Mouse (Mus musculus) heart, embryonic 14.5 days (tissue): Measurements from ENCODE around the gene Gm11027. TPM values are rescaled to one million over a fixed set of nuclear protein-coding genes. Genes with fewer than 3 reads are reported as not detected.
A peak's percentile ranks its signal among the peaks of the same experiment; 100 is the strongest.
"Not testable (repeated sequence)": the region's sequence is repeated elsewhere in the genome, so short reads cannot be mapped to it uniquely, and the experiment has no call there.

Experiments used
- ATAC-seq: fragments of 200-750 bp; cut with Nextera tagmentation; 2 replicates; pipeline ENCODE4 v1.8.0; 2017; ENCODE audit warnings: low read depth, moderate TSS enrichment; ENCODE audit not compliant: insufficient number of reproducible peaks, insufficient read depth, low FRiP score
- H3K27ac ChIP-seq, 2 experiments: fragments of 200-500 bp in 1 of 2; fragments of 300-500 bp in 1 of 2; sonication (generic) in 1 of 2; replicated peaks in 1 of 2; 2 replicates each; pipeline ENCODE4 v1.5.1; 2012 to 2014; ENCODE audit warnings: low read depth in 2 of 2, low read length in 2 of 2, control low read depth in 1 of 2, mild to moderate bottlenecking in 1 of 2, mixed read lengths in 1 of 2; ENCODE audit not compliant: control insufficient read depth in 1 of 2, insufficient read depth in 1 of 2
- H3K27me3 ChIP-seq: fragments of 300-500 bp; sonication (generic); 2 replicates; pipeline ENCODE4 v1.6.1; 2014; ENCODE audit warnings: mild to moderate bottlenecking, low read length, control low read depth; ENCODE audit not compliant: control insufficient read depth, insufficient read depth
- H3K36me3 ChIP-seq: fragments of 300-500 bp; sonication (generic); 2 replicates; pipeline ENCODE4 v1.6.1; 2014; ENCODE audit warnings: mild to moderate bottlenecking, control low read depth, low read length, mixed read lengths; ENCODE audit not compliant: control insufficient read depth, insufficient read depth
- H3K4me1 ChIP-seq, 2 experiments: fragments of 200-500 bp in 1 of 2; fragments of 300-500 bp in 1 of 2; sonication (generic) in 1 of 2; 2 replicates each; pipeline ENCODE4 v1.6.1; 2012 to 2014; ENCODE audit warnings: low read length in 2 of 2, control low read depth in 1 of 2, mixed read lengths in 1 of 2; ENCODE audit not compliant: control insufficient read depth in 2 of 2, insufficient read depth in 2 of 2
- H3K4me2 ChIP-seq: fragments of 300-500 bp; sonication (generic); 2 replicates; pipeline ENCODE4 v1.6.1; 2014; ENCODE audit warnings: mild to moderate bottlenecking, low read length
- H3K4me3 ChIP-seq, 2 experiments: fragments of 200-500 bp in 1 of 2; fragments of 300-500 bp in 1 of 2; sonication (generic) in 1 of 2; 2 replicates each; pipeline ENCODE4 v1.5.1; 2012 to 2014; ENCODE audit warnings: low read length in 2 of 2, mild to moderate bottlenecking in 2 of 2, control low read depth in 1 of 2, low read depth in 1 of 2, moderate library complexity in 1 of 2; ENCODE audit not compliant: control insufficient read depth in 1 of 2, insufficient read depth in 1 of 2
- H3K9ac ChIP-seq: fragments of 300-500 bp; sonication (generic); 2 replicates; pipeline ENCODE4 v1.6.1; 2014; ENCODE audit warnings: mild to moderate bottlenecking, low read length
- H3K9me3 ChIP-seq: fragments of 300-500 bp; sonication (generic); 2 replicates; pipeline ENCODE4 v1.6.1; 2016; ENCODE audit warnings: low read length, control low read depth; ENCODE audit not compliant: control insufficient read depth
- WGBS: fragments of 180-500 bp; shearing (Covaris S2); extraction: QIAGEN DNeasy Blood & Tissue Kit; methylation state at CpG from one replicate; pipeline ENCODE4 v1.1.7; 2014; 5-methylcytosine and 5-hydroxymethylcytosine counted together
- polyA plus RNA-seq: library from polyadenylated mRNA; unstranded; fragments of >200 nt; fragmentation: Nextera tagmentation; extraction: Ambion mirVana; gene quantifications from 2 replicates; pipeline ENCODE4 v1.2.1, GENCODE M21; 2014

Gm11027 gene
- polyA plus RNA-seq = not detected in 2 replicates

GRCm38 (mm10) chr12:116275086-116275485, at the start of gene Gm11027:
Gene Gm11027 (plus strand): TSS chr12:116275386.
- not testable (repeated sequence) for H3K36me3 ChIP-seq, H3K9ac ChIP-seq, H3K4me2 ChIP-seq, H3K4me3 ChIP-seq, H3K27ac ChIP-seq, ATAC-seq, H3K9me3 ChIP-seq, H3K4me1 ChIP-seq
- 65% methylated on average over 2 of the region's 2 CpGs for WGBS
- peaks cover 32% of the 10 kb centered on the region for H3K27me3 ChIP-seq

- Histone ChIP-seq H3K4me1 (no peaks in the 10 kb centered on the region), H3K4me3 (no peak overlapping the region), H3K27ac (no peak overlapping the region), H3K27me3 (no peaks in the 10 kb centered on the region), H3K9ac (no peak overlapping the region), H3K36me3 (peaks cover 8% of the 10 kb centered on the region; the same call in 1 of the 2 replicates), H3K4me2 (no peak overlapping the region), H3K9me3 (no peaks in the 10 kb centered on the region)
- WGBS = 81% methylated on average over 10 of the region's 10 CpGs
- no peak for ATAC-seq
Observed at GRCm38 (mm10) chr12:116226289-116227057, 48.7 kb upstream of the Gm11027 start.

GRCm38 (mm10) chr12:116229451-116229850, 45.7 kb upstream of the Gm11027 start:
- Histone ChIP-seq H3K9me3 (no peaks in the 10 kb centered on the region), H3K36me3 (peaks cover 8% of the 10 kb centered on the region; the same call in 1 of the 2 replicates), H3K27ac (no peak overlapping the region), H3K4me2 (no peak overlapping the region), H3K4me1 (no peaks in the 10 kb centered on the region), H3K27me3 (no peaks in the 10 kb centered on the region), H3K4me3 (no peak overlapping the region), H3K9ac (no peak overlapping the region)
- no peak for ATAC-seq
- WGBS = 68% methylated on average over 3 of the region's 3 CpGs

- 0 out of 2 replicates have a peak, but pooled peaks cover 2% of the 10 kb centered on the region for H3K36me3 ChIP-seq
- no peak overlapping the region for H3K9ac ChIP-seq
- H3K9me3 ChIP-seq = no peaks in the 10 kb centered on the region
- no peaks in the 10 kb centered on the region for H3K4me1 ChIP-seq
- no peak overlapping the region for H3K27ac ChIP-seq
- no peak for ATAC-seq
- peak overlapping the region; percentile 39 for H3K4me2 ChIP-seq
- WGBS = 31% methylated on average over 12 of the region's 12 CpGs
- no peaks in the 10 kb centered on the region for H3K27me3 ChIP-seq
- H3K4me3 ChIP-seq = no peak overlapping the region
Observed at GRCm38 (mm10) chr12:116231612-116232011, 43.6 kb upstream of the Gm11027 start.

- Histone ChIP-seq H3K4me2 (no peak overlapping the region), H3K9ac (no peak overlapping the region), H3K27me3 (no peaks in the 10 kb centered on the region), H3K36me3 (no peaks in the 10 kb centered on the region), H3K9me3 (no peaks in the 10 kb centered on the region), H3K27ac (no peak overlapping the region), H3K4me1 (no peaks in the 10 kb centered on the region), H3K4me3 (no peak overlapping the region)
- no peak for ATAC-seq
- WGBS = 62% methylated on average over 1 of the region's 1 CpGs
Observed at GRCm38 (mm10) chr12:116232061-116232460, 43.1 kb upstream of the Gm11027 start.

GRCm38 (mm10) chr12:116235356-116235755, 39.8 kb upstream of the Gm11027 start:
- H3K4me1 ChIP-seq = no peaks in the 10 kb centered on the region
- no peaks in the 10 kb centered on the region for H3K27me3 ChIP-seq
- H3K4me3 ChIP-seq = no peak overlapping the region
- 53% methylated on average over 4 of the region's 4 CpGs for WGBS
- no peak overlapping the region for H3K9ac ChIP-seq
- no peak overlapping the region for H3K4me2 ChIP-seq
- no peak overlapping the region for H3K27ac ChIP-seq
- 0 out of 2 replicates have a peak, but pooled peaks cover 2% of the 10 kb centered on the region for H3K36me3 ChIP-seq
- H3K9me3 ChIP-seq = no peaks in the 10 kb centered on the region
- ATAC-seq = no peak

- WGBS = 68% methylated on average over 3 of the region's 3 CpGs
Observed at GRCm38 (mm10) chr12:116236658-116237057, 38.5 kb upstream of the Gm11027 start.

More at GRCm38 (mm10) chr12:116236658-116237057, 38.5 kb upstream of the Gm11027 start:
- no peaks in the 10 kb centered on the region for H3K4me1 ChIP-seq
- ATAC-seq = no peak
- no peaks in the 10 kb centered on the region for H3K27me3 ChIP-seq
- H3K4me2 ChIP-seq = no peak overlapping the region
- no peaks in the 10 kb centered on the region for H3K9me3 ChIP-seq
- H3K9ac ChIP-seq = no peak overlapping the region
- H3K4me3 ChIP-seq = no peak overlapping the region
- H3K27ac ChIP-seq = no peak overlapping the region
- H3K36me3 ChIP-seq = 0 out of 2 replicates have a peak, but pooled peaks cover 4% of the 10 kb centered on the region
